Mouse (Mus musculus): ENCODE results near the gene Tada2b. TPM values are rescaled to one million over a fixed set of nuclear protein-coding genes. Genes with fewer than 3 reads are reported as not detected.

Gene Tada2b
- polyA plus RNA-seq, 1 experiment from 2014 or later = 2.1 TPM

DNA sequence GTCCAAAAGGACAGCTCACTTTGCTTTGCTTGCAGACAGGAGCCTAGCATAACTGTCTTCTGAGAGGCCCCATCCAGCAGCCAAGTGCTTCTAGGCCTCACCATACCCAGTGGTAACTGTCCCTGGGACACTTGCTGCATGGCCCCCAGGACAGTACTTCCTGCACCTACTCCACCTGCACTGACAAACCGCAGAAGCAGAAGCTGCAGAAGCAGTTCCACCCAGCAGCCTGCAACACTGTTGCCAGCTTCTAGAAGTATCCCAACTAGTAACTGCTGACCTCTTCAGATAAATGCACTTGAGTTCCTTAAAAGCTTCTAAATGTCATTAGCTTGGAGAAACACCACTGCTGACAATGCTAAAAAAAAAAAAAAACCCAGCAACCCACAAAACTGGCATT is 31.0 kb upstream of the Tada2b start:
- H3K4me3 ChIP-seq = no peak overlapping the region
- H3K9me3 ChIP-seq = no peaks in the 10 kb centered on the region
- H3K27me3 ChIP-seq = no peaks in the 10 kb centered on the region
- H3K4me2 ChIP-seq = no peak overlapping the region
- H3K4me1 ChIP-seq = no peaks in the 10 kb centered on the region
- WGBS = 95% methylated on average over 1 of the region's 1 CpGs
- H3K36me3 ChIP-seq = peaks cover 93% of the 10 kb centered on the region
- no peak overlapping the region for H3K27ac ChIP-seq
- H3K9ac ChIP-seq = no peak overlapping the region
- ATAC-seq (ENCODE audit: insufficient number of reproducible peaks, insufficient read depth, low FRiP score, low TSS enrichment, low read depth) = no peak

DNA sequence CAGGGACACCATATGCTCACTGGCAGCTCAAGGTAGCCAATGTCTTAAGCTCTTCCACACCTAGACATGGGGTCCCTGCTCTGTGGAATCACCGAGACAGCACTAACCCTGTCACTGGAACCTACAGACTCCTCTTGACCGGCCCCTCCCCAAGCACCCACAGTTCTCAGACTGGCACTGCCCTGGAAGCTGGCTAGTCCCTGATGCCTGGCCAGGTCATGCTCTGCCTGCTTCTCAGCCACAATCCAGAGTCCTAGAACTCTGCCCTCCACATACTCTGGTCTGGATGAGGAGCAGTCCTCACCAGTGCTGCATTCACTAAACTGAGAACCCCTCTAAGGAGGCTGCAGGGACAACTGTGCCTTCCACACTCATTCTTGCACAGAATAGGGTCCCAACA is 26.9 kb upstream of the Tada2b start:
- H3K4me3 ChIP-seq = no peak overlapping the region
- no peaks in the 10 kb centered on the region for H3K4me1 ChIP-seq
- no peak overlapping the region for H3K27ac ChIP-seq
- H3K4me2 ChIP-seq = no peak overlapping the region
- H3K9ac ChIP-seq = no peak overlapping the region
- no peaks in the 10 kb centered on the region for H3K27me3 ChIP-seq
- ATAC-seq (ENCODE audit: insufficient number of reproducible peaks, insufficient read depth, low FRiP score, low TSS enrichment, low read depth) = no peak
- no peaks in the 10 kb centered on the region for H3K9me3 ChIP-seq
- WGBS = 97% methylated on average over 2 of the region's 2 CpGs
- peaks cover 91% of the 10 kb centered on the region for H3K36me3 ChIP-seq

DNA sequence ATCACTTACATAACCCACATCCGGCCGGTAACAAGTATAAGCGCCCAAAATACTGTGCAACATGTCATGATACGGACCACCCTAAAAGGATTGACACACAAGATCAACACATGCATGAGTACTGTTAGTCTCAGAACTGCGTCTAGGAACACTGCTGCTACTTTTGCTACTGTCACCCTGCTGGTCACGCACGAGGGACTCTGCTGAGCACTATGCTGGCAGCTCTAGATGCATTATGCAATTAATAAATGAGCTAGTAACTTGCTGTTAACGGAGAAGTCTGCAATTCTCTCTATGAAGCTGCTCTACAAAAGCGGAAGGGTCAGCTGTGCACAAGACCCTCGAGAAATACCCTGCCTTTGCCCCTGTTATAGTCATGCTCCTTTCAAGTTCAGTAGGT is 24.3 kb upstream of the Tada2b start:
- H3K27ac ChIP-seq = no peak overlapping the region
- no peak overlapping the region for H3K9ac ChIP-seq
- H3K4me2 ChIP-seq = no peak overlapping the region
- no peaks in the 10 kb centered on the region for H3K27me3 ChIP-seq
- ATAC-seq (ENCODE audit: insufficient number of reproducible peaks, insufficient read depth, low FRiP score, low TSS enrichment, low read depth) = no peak
- H3K4me3 ChIP-seq = no peak overlapping the region
- no peaks in the 10 kb centered on the region for H3K4me1 ChIP-seq
- WGBS = 91% methylated on average over 10 of the region's 10 CpGs
- H3K36me3 ChIP-seq = peaks cover 95% of the 10 kb centered on the region
- no peaks in the 10 kb centered on the region for H3K9me3 ChIP-seq

DNA sequence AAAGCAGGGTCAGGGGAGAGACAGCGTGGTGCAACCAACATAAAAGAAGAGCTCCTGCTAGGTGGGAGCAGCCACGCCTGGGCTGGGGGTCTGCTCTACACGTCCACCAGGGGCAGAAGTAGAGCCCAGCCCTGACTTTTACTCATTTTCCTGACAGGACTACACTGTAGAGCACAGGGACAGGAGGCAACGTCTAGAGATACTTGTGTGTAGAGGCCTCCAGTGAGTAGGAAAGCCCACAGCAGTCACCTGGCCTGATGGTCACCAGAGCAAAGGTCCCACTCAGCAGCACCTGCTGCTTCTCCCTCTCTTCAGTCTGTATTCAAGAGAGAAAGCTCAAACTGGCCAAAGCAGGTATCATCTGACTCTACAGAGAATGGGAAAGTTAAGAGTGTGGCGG is 21.6 kb upstream of the Tada2b start:
- Histone ChIP-seq H3K9me3 (no peaks in the 10 kb centered on the region), H3K27me3 (no peaks in the 10 kb centered on the region), H3K9ac (no peak overlapping the region), H3K4me1 (no peaks in the 10 kb centered on the region), H3K4me2 (no peak overlapping the region), H3K27ac (no peak overlapping the region), H3K36me3 (peaks cover 96% of the 10 kb centered on the region), H3K4me3 (no peak overlapping the region)
- WGBS = 75% methylated on average over 5 of the region's 5 CpGs
- ATAC-seq (ENCODE audit: insufficient number of reproducible peaks, insufficient read depth, low FRiP score, low TSS enrichment, low read depth) = no peak

DNA sequence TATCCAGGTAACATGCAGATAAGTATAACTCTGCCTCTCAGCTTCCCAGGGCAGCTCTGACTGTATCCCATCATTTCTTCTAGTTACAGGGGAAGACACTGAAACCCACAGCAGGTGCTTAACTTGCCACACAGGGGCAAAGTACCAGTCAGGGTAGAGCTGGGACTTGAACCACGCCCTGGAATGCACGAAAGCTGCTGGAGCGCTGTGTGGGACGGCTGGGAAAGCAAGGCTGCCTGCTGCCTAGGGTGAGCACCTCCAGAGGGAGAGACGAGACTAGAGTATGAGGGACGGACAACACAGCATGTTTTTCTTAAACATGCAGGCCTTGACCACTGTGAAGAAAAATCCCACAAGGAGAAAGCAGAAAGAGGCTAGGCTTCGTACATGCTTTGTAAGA is 21.1 kb upstream of the Tada2b start:
- peaks cover 96% of the 10 kb centered on the region for H3K36me3 ChIP-seq
- H3K27me3 ChIP-seq = no peaks in the 10 kb centered on the region
- no peak overlapping the region for H3K4me3 ChIP-seq
- no peaks in the 10 kb centered on the region for H3K4me1 ChIP-seq
- no peak overlapping the region for H3K9ac ChIP-seq
- 88% methylated on average over 7 of the region's 7 CpGs for WGBS
- H3K4me2 ChIP-seq = no peak overlapping the region
- ATAC-seq (ENCODE audit: insufficient number of reproducible peaks, insufficient read depth, low FRiP score, low TSS enrichment, low read depth) = no peak
- H3K9me3 ChIP-seq = no peaks in the 10 kb centered on the region
- H3K27ac ChIP-seq = no peak overlapping the region

DNA sequence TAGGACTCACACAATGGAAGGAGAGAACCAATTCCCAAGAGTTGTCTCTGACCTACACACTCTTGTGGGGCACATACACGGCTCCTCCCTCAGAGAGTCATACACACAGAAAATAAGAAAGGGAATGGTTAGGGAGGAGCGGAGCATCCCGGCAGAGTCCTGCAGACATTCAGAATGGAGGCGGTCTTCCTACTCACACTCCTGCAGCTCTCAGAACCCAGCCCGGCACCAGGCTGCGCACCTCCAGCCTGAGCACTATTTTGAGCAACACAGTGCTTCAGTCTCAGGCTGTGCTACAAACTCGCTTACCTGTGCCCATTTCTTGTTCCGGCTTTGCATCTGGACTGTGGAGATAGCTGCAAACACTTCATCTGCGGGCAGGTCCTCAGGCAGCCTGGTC is 10.6 kb upstream of the Tada2b start:
- H3K4me1 ChIP-seq = peaks cover 2% of the 10 kb centered on the region; the same call in 1 of the 2 replicates
- H3K4me3 ChIP-seq = no peak overlapping the region
- no peaks in the 10 kb centered on the region for H3K27me3 ChIP-seq
- H3K9ac ChIP-seq = no peak overlapping the region
- 93% methylated on average over 9 of the region's 9 CpGs for WGBS
- no peak overlapping the region for H3K27ac ChIP-seq
- peaks cover 74% of the 10 kb centered on the region for H3K36me3 ChIP-seq
- H3K9me3 ChIP-seq = no peaks in the 10 kb centered on the region
- H3K4me2 ChIP-seq = no peak overlapping the region
- no peak for ATAC-seq (ENCODE audit: insufficient number of reproducible peaks, insufficient read depth, low FRiP score, low TSS enrichment, low read depth)

DNA sequence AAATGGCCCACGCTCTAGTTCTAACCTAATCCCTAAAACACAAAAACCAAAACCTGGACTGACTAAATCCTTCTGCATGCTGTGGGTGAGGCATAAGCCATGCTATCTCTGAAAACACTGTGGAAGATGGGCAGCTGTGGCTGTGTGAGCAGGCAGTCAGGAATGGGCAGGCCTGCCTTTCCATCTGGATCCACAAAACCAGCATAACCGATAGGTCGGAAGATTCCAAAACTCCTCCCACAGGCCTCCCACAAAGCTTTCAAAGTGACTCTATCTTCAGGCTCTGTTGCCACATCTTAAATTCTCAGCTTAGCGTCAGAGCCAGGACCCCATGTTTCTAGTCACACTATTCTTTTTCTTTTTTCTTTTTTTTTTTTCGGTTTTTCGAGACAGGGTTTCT is 9.8 kb upstream of the Tada2b start:
- H3K36me3 ChIP-seq = peaks cover 68% of the 10 kb centered on the region
- ATAC-seq (ENCODE audit: insufficient number of reproducible peaks, insufficient read depth, low FRiP score, low TSS enrichment, low read depth) = no peak

DNA sequence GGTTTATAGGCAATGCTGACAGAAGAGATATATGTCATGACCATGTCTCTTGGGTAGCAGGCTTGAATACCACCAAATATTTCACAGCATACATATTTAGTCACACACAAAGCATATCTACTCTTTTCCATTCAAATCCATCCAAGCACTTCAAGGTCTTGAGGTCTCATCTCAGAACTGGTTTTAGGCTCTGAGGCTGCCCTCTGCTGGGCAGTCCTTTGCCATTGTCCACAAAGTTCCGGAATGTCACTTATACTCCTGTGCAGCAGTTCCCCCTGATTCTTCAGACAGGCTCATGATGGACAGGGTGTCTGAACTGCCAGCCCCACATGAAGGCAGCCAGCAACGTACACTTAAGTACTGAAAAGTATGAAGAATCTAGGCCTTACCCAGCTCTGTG is 5.1 kb upstream of the Tada2b start:
- 45% methylated on average over 2 of the region's 2 CpGs for WGBS
- H3K4me3 ChIP-seq = no peak overlapping the region
- H3K9ac ChIP-seq = no peak overlapping the region
- H3K4me1 ChIP-seq = peaks cover 13% of the 10 kb centered on the region
- H3K4me2 ChIP-seq = no peak overlapping the region
- H3K36me3 ChIP-seq = peaks cover 34% of the 10 kb centered on the region
- H3K27me3 ChIP-seq = peaks cover 19% of the 10 kb centered on the region
- no peak for ATAC-seq (ENCODE audit: insufficient number of reproducible peaks, insufficient read depth, low FRiP score, low TSS enrichment, low read depth)
- H3K27ac ChIP-seq = no peak overlapping the region
- no peaks in the 10 kb centered on the region for H3K9me3 ChIP-seq

More for the DNA sequence above, 9.8 kb upstream of the Tada2b start:
- H3K4me3 ChIP-seq = no peak overlapping the region
- peaks cover 4% of the 10 kb centered on the region; the same call in 1 of the 2 replicates for H3K4me1 ChIP-seq
- no peaks in the 10 kb centered on the region for H3K9me3 ChIP-seq
- H3K4me2 ChIP-seq = no peak overlapping the region
- no peak overlapping the region for H3K9ac ChIP-seq
- no peak overlapping the region for H3K27ac ChIP-seq
- no peaks in the 10 kb centered on the region for H3K27me3 ChIP-seq
- 86% methylated on average over 6 of the region's 6 CpGs for WGBS

DNA sequence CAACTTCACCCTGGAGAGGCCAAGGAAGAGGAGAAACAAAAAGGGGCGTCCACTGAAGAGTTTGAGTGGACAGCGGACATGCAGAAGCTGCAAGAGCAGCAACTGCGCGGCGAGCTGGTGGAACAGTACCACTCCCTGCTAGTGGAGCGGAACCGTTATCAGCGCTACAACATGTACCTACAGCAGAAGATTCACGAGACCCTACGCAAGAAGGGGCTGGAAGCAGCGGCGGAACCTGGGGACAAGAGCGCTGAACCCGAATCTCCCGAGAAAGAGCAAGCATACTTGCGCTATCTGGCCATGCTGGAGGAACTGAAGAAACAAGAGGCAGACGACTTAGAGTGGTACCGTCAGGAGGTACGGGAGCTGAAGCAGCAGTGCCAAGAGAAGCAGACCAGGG is 1.2 kb upstream of the Tada2b start:
- H3K4me2 ChIP-seq = peak overlapping the region; percentile 88
- ATAC-seq (ENCODE audit: insufficient number of reproducible peaks, insufficient read depth, low FRiP score, low TSS enrichment, low read depth) = no peak
- H3K9ac ChIP-seq = no peak overlapping the region
- H3K27me3 ChIP-seq = peaks cover 19% of the 10 kb centered on the region
- H3K9me3 ChIP-seq = no peaks in the 10 kb centered on the region
- H3K36me3 ChIP-seq = no peaks in the 10 kb centered on the region
- peak overlapping the region; percentile 79; the same call in 1 of the 2 replicates for H3K4me3 ChIP-seq
- WGBS = 44% methylated on average over 19 of the region's 19 CpGs
- H3K27ac ChIP-seq = no peak overlapping the region
- peaks cover 34% of the 10 kb centered on the region for H3K4me1 ChIP-seq

DNA sequence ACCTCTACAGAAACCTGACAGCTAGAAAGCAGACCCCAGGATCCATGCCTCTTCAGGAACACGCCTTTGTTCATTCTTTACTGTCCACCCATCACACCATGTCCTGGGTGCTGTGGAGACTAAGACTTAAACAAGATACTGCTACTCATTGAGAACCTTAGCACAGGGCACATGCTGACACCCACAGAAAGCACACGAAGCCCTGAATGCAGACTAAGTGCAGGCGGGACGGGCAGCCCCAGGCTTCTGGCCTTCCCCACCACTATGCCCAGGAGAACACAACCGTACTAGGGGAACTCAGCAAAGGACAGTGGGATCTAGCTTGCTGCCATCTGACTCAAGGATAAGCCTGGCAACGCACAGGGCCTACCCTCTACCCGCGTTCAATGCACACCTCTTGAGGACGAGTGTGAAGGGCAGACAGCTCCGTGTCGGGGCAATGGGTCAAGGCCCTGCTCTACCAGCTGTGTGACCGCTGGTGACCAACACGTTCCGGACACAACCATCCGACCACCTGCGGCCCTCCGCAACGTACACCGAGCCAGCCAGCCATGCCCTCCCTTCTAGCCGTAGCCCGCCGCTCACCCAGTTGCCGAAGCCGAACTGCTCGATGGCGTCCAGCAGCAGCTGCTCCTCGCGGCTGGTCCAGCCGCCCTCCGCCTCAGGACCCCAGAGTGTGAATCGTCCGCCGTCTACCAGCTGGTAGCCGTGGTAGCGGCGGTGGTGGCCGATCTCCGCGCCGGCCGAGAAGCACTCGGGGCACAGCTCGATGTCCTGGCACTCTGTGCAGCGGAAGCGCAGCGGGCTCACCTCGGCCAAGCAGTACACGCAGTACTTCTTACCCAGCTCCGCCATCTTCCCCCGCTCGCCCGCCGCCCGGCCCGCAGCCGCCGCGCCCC is 633 bp downstream of the Tada2b start:
- H3K4me3 ChIP-seq = peak overlapping the region; percentile 79
- peaks cover 30% of the 10 kb centered on the region for H3K4me1 ChIP-seq
- H3K36me3 ChIP-seq = no peaks in the 10 kb centered on the region
- ATAC-seq (ENCODE audit: insufficient number of reproducible peaks, insufficient read depth, low FRiP score, low TSS enrichment, low read depth) = 0 out of 2 replicates have a peak, but pooled peaks have one; percentile 3
- H3K4me2 ChIP-seq = peak overlapping the region; percentile 88
- no peaks in the 10 kb centered on the region for H3K9me3 ChIP-seq
- H3K27ac ChIP-seq = 0 out of 2 replicates have a peak overlapping the region, but pooled peaks have one; percentile 41
- peak overlapping the region; percentile 90 for H3K9ac ChIP-seq
- 1% methylated on average over 54 of the region's 58 CpGs for WGBS
- peaks cover 19% of the 10 kb centered on the region for H3K27me3 ChIP-seq

DNA sequence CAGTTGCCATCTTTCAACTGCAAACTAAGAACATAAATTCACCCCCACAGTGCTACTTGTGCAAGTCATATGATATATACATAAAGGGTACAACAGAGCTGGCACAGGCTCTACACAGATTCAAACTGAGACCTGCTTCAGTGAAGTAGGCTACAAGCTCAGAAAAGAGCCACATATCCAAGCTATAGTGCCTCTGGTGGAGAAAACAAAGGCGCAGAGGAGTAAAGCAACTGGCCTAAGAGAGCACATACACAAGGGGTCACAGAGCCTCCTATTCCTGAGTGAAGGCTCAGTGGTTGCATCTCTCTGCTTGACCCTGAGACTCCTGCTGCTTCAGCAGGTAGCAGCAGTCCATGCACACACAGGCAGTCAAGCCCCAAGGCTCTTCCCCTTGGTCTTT is 3.0 kb downstream of the Tada2b start:
- H3K9me3 ChIP-seq = no peaks in the 10 kb centered on the region
- H3K9ac ChIP-seq = no peak overlapping the region
- peaks cover 8% of the 10 kb centered on the region for H3K36me3 ChIP-seq
- H3K27me3 ChIP-seq = peaks cover 16% of the 10 kb centered on the region
- peaks cover 30% of the 10 kb centered on the region for H3K4me1 ChIP-seq
- no peak overlapping the region for H3K4me3 ChIP-seq
- H3K27ac ChIP-seq = no peak overlapping the region
- WGBS = 68% methylated on average over 1 of the region's 1 CpGs
- no peak for ATAC-seq (ENCODE audit: insufficient number of reproducible peaks, insufficient read depth, low FRiP score, low TSS enrichment, low read depth)
- H3K4me2 ChIP-seq = no peak overlapping the region

DNA sequence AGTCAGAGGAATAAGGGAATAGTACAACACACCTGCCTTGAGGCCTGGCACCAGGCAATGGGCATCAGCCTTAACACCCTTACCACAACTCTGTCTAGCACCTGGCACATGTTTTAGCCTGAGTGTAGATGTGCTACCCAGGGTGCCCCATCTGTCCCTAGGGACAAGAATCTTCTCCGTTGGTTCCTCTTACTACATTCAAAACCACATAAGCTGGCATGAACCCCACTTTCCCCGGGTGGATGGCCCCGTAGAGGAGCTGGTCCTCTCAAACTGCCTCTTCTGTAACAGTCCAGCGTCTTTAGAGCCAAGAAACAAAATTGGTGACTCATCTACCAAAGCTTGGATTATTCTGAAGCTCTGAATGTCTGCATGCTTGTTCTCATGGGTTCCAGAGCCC is 3.7 kb downstream of the Tada2b start:
- 94% methylated on average over 4 of the region's 4 CpGs for WGBS
- Histone ChIP-seq H3K9me3 (no peaks in the 10 kb centered on the region), H3K36me3 (peaks cover 15% of the 10 kb centered on the region), H3K4me2 (no peak overlapping the region), H3K27ac (no peak overlapping the region), H3K9ac (no peak overlapping the region), H3K4me1 (peaks cover 30% of the 10 kb centered on the region), H3K27me3 (peaks cover 8% of the 10 kb centered on the region), H3K4me3 (no peak overlapping the region)
- ATAC-seq (ENCODE audit: insufficient number of reproducible peaks, insufficient read depth, low FRiP score, low TSS enrichment, low read depth) = no peak
